Mouse (Mus musculus) myocyte (in vitro differentiated cells): Measurements from ENCODE around the gene Rangap1. TPM values are rescaled to one million over a fixed set of nuclear protein-coding genes. Genes with fewer than 3 reads are reported as not detected.
A peak's percentile ranks its signal among the peaks of the same experiment; 100 is the strongest.

ENCODE experiments used
- H3K27me3 ChIP-seq: one replicate; pipeline ENCODE4 v1.6.1; 2011; ENCODE audit not compliant: control insufficient read depth, insufficient read depth, insufficient read length
- H3K36me3 ChIP-seq: one replicate; pipeline ENCODE4 v1.6.1; 2011; ENCODE audit not compliant: control insufficient read depth, insufficient read depth
- H3K4me2 ChIP-seq: one replicate; pipeline ENCODE4 v1.6.1; 2011; ENCODE audit warnings: low read depth, control low read depth
- H3K4me3 ChIP-seq: one replicate; pipeline ENCODE4 v1.5.1; 2011; ENCODE audit warnings: mild to moderate bottlenecking, control low read depth, moderate library complexity
- H3K79me2 ChIP-seq: one replicate; pipeline ENCODE4 v1.6.1; 2011; ENCODE audit not compliant: control insufficient read depth, insufficient read depth
- H3ac ChIP-seq: one replicate; pipeline ENCODE4 v1.6.1; 2011; ENCODE audit not compliant: control insufficient read depth, insufficient read length
- CEBPB ChIP-seq: IDR thresholded peaks from 2 replicates; pipeline ENCODE4 v1.6.1; 2011; ENCODE audit warnings: mild to moderate bottlenecking, moderate library complexity; ENCODE audit not compliant: poor library complexity, insufficient read depth, severe bottlenecking
- E2F4 ChIP-seq: IDR thresholded peaks from one replicate; pipeline ENCODE4 v1.6.1; 2011; ENCODE audit warnings: mild to moderate bottlenecking, control low read depth, moderate library complexity; ENCODE audit not compliant: insufficient read depth
- MAX ChIP-seq: IDR thresholded peaks from one replicate; pipeline ENCODE4 v1.6.1; 2011; ENCODE audit warnings: low read depth, mild to moderate bottlenecking, control low read depth
- MYOD1 ChIP-seq, 3 experiments: IDR thresholded peaks; one replicate each; pipeline ENCODE4 v1.6.1; 2011; ENCODE audit warnings: control low read depth in 2 of 3, low read depth in 2 of 3, mild to moderate bottlenecking in 2 of 3, moderate library complexity in 1 of 3; ENCODE audit not compliant: insufficient read length in 2 of 3, control insufficient read depth in 1 of 3
- MYOG ChIP-seq, 3 experiments: IDR thresholded peaks; one replicate each; pipeline ENCODE4 v1.6.1; 2011; ENCODE audit warnings: control low read depth in 2 of 3, low read depth in 2 of 3, mild to moderate bottlenecking in 2 of 3; ENCODE audit not compliant: insufficient read length in 2 of 3, control insufficient read depth in 1 of 3, insufficient read depth in 1 of 3
- POLR2A ChIP-seq: IDR thresholded peaks from one replicate; pipeline ENCODE4 v1.6.1; 2011; ENCODE audit warnings: low read depth, mild to moderate bottlenecking, control low read depth, moderate library complexity; ENCODE audit not compliant: insufficient read length
- POLR2AphosphoS2 ChIP-seq: IDR thresholded peaks from one replicate; pipeline ENCODE4 v1.6.1; 2011; ENCODE audit warnings: low read depth, control low read depth; ENCODE audit not compliant: insufficient read length
- REST ChIP-seq: IDR thresholded peaks from one replicate; pipeline ENCODE4 v1.6.1; 2011; ENCODE audit warnings: mild to moderate bottlenecking, control low read depth, moderate library complexity; ENCODE audit not compliant: insufficient read depth, insufficient read length
- SRF ChIP-seq: IDR thresholded peaks from one replicate; pipeline ENCODE4 v1.6.1; 2011; ENCODE audit warnings: low read depth; ENCODE audit not compliant: control insufficient read depth, insufficient read length
- TCF12 ChIP-seq: IDR thresholded peaks from one replicate; pipeline ENCODE4 v1.6.1; 2011; ENCODE audit warnings: mild to moderate bottlenecking, control low read depth; ENCODE audit not compliant: poor library complexity, insufficient read depth, severe bottlenecking
- TCF3 ChIP-seq: IDR thresholded peaks from one replicate; pipeline ENCODE4 v1.6.1; 2011; ENCODE audit warnings: low read depth, control low read depth; ENCODE audit not compliant: insufficient read length
- USF1 ChIP-seq: IDR thresholded peaks from one replicate; pipeline ENCODE4 v1.6.1; 2011; ENCODE audit warnings: low read depth, mild to moderate bottlenecking, control low read depth, moderate library complexity
- polyA plus RNA-seq: library from polyadenylated mRNA; unstranded; fragments of >200 nt; fragmentation: generic; extraction: Trizol; gene quantifications from one replicate; pipeline ENCODE4 v1.2.1, GENCODE M21; 2012; ENCODE audit warnings: missing spikeins

The Rangap1 gene
- polyA plus RNA-seq, 1 experiment, result 96.6 TPM

DNA sequence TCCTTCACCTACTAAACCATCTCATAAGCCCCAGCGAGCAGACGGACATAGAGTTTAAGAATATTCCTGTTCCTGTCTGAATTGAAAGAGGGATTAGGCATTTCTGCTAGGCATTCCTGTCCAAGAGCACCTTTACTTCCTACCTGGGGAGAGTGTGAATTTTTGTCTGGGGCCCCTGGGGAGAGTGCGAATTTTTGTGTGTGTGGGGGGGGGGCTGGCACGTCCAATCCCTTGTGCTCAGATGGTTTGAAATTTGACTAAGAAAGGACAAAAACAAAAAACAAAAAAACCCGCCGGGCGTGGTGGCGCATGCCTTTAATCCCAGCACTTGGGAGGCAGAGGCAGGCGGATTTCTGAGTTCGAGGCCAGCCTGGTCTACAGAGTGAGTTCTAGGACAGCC, 82.0 kb downstream of the Rangap1 start:
- H3K79me2 ChIP-seq, result peaks cover 23% of the 10 kb centered on the region
- no peaks in the 10 kb centered on the region for H3K27me3 ChIP-seq
- no peak for TF ChIP-seq TCF3
- no peak for TF ChIP-seq USF1
- no peak for TF ChIP-seq CEBPB
- no peak for TF ChIP-seq POLR2AphosphoS2
- TF ChIP-seq E2F4, result no peak
- no peak for TF ChIP-seq REST
- TF ChIP-seq TCF12, result no peak
- no peak for TF ChIP-seq MAX
- no peak overlapping the region for H3ac ChIP-seq
- peak overlapping the region; percentile 81 for H3K4me2 ChIP-seq
- H3K4me3 ChIP-seq, result peak overlapping the region; percentile 79
- H3K36me3 ChIP-seq, result peaks cover 12% of the 10 kb centered on the region

- no peak for TF ChIP-seq POLR2AphosphoS2
- no peak for TF ChIP-seq SRF
- TF ChIP-seq POLR2A, result no peak
- no peak for TF ChIP-seq USF1
- TF ChIP-seq MYOG (IDR thresholded peaks at IDR 0.05; ENCODE audit: control insufficient read depth in 1 of 3, insufficient read depth in 1 of 3, insufficient read length in 2 of 3, low read depth in 2 of 3), result no peak
- no peak for TF ChIP-seq E2F4
- no peak for TF ChIP-seq TCF12
- no peak for TF ChIP-seq MAX
- no peak for TF ChIP-seq REST
- TF ChIP-seq MYOD1 (IDR thresholded peaks at IDR 0.05; ENCODE audit: control insufficient read depth in 1 of 3, insufficient read length in 2 of 3, low read depth in 2 of 3), result no peak
- TF ChIP-seq TCF3, result no peak
- TF ChIP-seq CEBPB, result no peak
- H3K79me2 ChIP-seq, result peaks cover 23% of the 10 kb centered on the region
- no peak overlapping the region for H3K4me3 ChIP-seq
Observed at GRCm38 (mm10) chr15:81661701-81662100, 83.6 kb downstream of the Rangap1 start.

More at GRCm38 (mm10) chr15:81661701-81662100, 83.6 kb downstream of the Rangap1 start:
- Histone ChIP-seq H3K27me3 (no peaks in the 10 kb centered on the region), H3K4me2 (no peak overlapping the region), H3K36me3 (no peaks in the 10 kb centered on the region), H3ac (no peak overlapping the region)

Other genes with a start within 250 kb of the Rangap1 start
- gene Ep300, start 160.2 kb downstream of the Rangap1 start, polyA plus RNA-seq, result 17.7 TPM
- gene L3mbtl2, start 81.6 kb downstream of the Rangap1 start, polyA plus RNA-seq, result 20.0 TPM
- 1.3 TPM for gene Chadl, start 48.2 kb downstream of the Rangap1 start, polyA plus RNA-seq
- 45.9 TPM for gene Zc3h7b, start 473 bp downstream of the Rangap1 start, polyA plus RNA-seq
- gene Tef, start 56.9 kb upstream of the Rangap1 start, polyA plus RNA-seq, result 58.4 TPM
- 37.9 TPM for gene Tob2, start 113.3 kb upstream of the Rangap1 start, polyA plus RNA-seq
- 95.3 TPM for gene Phf5a, start 126.4 kb upstream of the Rangap1 start, polyA plus RNA-seq
- 666 TPM for gene Aco2, start 126.8 kb upstream of the Rangap1 start, polyA plus RNA-seq
- 247 TPM for gene Polr3h, start 180.7 kb upstream of the Rangap1 start, polyA plus RNA-seq
- 38.3 TPM for gene Csdc2, start 191.2 kb upstream of the Rangap1 start, polyA plus RNA-seq
- gene Pmm1, start 215.4 kb upstream of the Rangap1 start, polyA plus RNA-seq, result 104 TPM
- not detected for gene 1700029P11Rik, start 235.0 kb upstream of the Rangap1 start, polyA plus RNA-seq
- gene Xrcc6, start 242.3 kb upstream of the Rangap1 start, polyA plus RNA-seq, result 46.3 TPM